Mouse (Mus musculus): ENCODE measurements at regions not wholly inside any gene's neighbourhood (a gene's known extent, or its start where the extent isn't known, plus 50 kb on each side); places are given as distances from the start of the nearest gene placed in this dataset.
"Not testable (repeated sequence)": the region's sequence is repeated elsewhere in the genome, so short reads cannot be mapped to it uniquely, and the experiment has no call there.

DNA sequence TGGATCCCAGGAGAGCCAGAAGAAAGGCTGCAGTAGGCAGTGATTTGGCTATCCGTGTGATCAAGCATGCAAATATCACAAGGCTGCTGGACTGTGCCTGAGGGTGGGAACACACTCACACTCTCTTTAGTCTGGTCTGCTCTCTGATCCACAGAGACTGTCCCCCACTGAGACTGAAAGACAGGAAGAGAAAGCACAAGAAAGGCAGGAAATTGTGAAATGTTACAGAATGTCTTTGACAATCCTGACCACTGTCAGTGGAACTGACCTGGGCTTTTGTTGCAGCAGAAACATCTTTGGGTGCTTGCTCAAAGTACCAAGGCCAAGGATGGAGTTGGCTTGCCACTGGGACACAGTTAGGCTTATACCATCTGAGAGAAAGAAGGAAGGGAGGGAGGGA lies 52.3 kb upstream of the Gpd2 start:
- no peak for DNase-seq (ENCODE audit: low spot score)

DNA sequence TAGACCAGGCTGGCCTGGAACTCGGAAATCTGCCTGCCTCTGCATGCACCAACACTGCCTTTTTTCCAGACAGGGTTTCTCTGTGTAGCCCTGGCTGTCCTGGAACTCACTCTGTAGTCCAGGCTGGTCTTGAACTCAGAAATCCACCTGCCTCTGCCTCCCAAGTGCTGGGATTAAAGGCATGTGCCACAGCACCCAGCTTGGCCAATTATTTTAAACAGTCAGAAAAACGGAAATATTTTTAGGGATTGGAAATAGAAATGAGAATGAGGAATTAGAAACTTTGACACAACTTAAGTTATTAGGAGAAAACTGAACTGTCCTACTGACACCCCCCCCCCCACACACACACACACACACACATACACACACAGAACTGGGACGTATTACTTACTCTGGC lies 54.3 kb upstream of the Gpd2 start:
- not testable (repeated sequence) for DNase-seq (ENCODE audit: low spot score)

- peak; percentile 94 for DNase-seq (ENCODE audit: low spot score)
Observed at GRCm38 (mm10) chr2:57181692-57182541, 55.5 kb upstream of the Gpd2 start.

DNA sequence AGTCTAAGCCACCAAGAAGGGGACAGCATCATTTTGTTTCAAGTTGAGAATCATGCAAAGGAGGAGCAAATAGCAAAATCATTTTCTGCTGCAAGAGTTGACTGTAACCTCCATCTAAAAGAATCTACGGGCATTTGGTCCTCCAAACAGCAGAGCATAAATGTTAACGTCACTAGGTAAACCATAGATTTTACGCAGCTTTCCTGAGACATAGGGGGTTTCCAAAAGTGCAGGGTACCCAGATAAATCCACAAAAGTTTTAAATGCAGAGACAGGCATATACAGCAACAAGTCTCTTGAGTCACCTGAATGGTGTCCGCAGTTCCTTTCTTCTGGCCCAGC lies 56.1 kb upstream of the Gpd2 start:
- no peak for DNase-seq (ENCODE audit: low spot score)

- no peak for DNase-seq (ENCODE audit: low spot score)
Observed at GRCm38 (mm10) chr2:57178056-57178455, 54.3 kb upstream of the Nr4a2 start.

DNA sequence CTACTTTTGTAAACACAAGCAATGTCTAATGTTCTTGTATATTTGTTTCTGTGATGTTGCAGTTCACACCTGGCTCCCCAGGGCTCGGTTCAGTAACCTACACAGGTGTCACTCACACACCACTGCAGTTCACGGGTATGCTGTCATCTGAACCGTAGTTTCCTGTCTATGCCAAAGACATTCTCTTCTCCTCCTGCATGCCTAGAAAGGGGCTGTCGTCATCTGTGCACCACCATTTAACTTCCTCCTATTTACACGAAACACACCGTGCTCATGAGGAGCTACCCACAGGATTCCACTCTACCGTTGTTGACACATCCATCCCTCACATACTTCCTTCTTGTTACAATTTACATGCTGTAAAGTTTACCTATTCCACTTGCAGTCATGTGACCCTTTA lies 52.7 kb upstream of the Nr4a2 start:
- DNase-seq (ENCODE audit: low spot score): no peak

GRCm38 (mm10) chr2:57175219-57175618 lies 51.4 kb upstream of the Nr4a2 start:
- no peak for DNase-seq (ENCODE audit: low spot score)

Data from gastrocnemius, adult 18-20 months (tissue).